Mouse (Mus musculus) liver, embryonic 14.5 days (tissue): ENCODE data around the gene Slc7a5. TPM values are rescaled to one million over a fixed set of nuclear protein-coding genes. Genes with fewer than 3 reads are reported as not detected.

Experiments
- ATAC-seq: fragments of 200-750 bp; cut with Nextera tagmentation; 2 replicates; pipeline ENCODE4 v1.8.0; 2017; ENCODE audit warnings: moderate number of reproducible peaks, mild to moderate bottlenecking, moderate library complexity; ENCODE audit not compliant: insufficient read depth
- DNase-seq, 3 experiments: peaks; one replicate each; pipeline ENCODE4 v3.0.0-alpha.2; 2012 to 2013; ENCODE audit warnings: low read depth in 3 of 3, low spot score in 3 of 3
- H3K27ac ChIP-seq: fragments of 300-500 bp; sonication (generic); 2 replicates; pipeline ENCODE4 v1.5.1; 2014; ENCODE audit warnings: moderate library complexity, mild to moderate bottlenecking, control low read depth, inconsistent platforms
- H3K27me3 ChIP-seq: fragments of 300-500 bp; sonication (generic); 2 replicates; pipeline ENCODE4 v1.6.1; 2014; ENCODE audit warnings: mild to moderate bottlenecking, low read length, moderate library complexity; ENCODE audit not compliant: control insufficient read depth, insufficient read depth
- H3K36me3 ChIP-seq: fragments of 300-500 bp; sonication (generic); replicated peaks from 2 replicates; pipeline ENCODE4 v1.6.1; 2014; ENCODE audit warnings: low read depth; ENCODE audit not compliant: control insufficient read depth, insufficient read depth
- H3K4me1 ChIP-seq, 2 experiments: fragments of 200-500 bp in 1 of 2; fragments of 300-500 bp in 1 of 2; sonication (generic) in 1 of 2; replicated peaks; 2 replicates each; pipeline ENCODE4 v1.6.1; 2012 to 2014; ENCODE audit warnings: antibody characterized with exemption in 1 of 2, inconsistent platforms in 1 of 2, low read length in 1 of 2; ENCODE audit not compliant: control insufficient read depth in 2 of 2, insufficient read depth in 2 of 2
- H3K4me2 ChIP-seq: fragments of 300-500 bp; sonication (generic); 2 replicates; pipeline ENCODE4 v1.6.1; 2014; ENCODE audit warnings: low read depth, mild to moderate bottlenecking, control low read depth, moderate library complexity
- H3K4me3 ChIP-seq, 2 experiments: fragments of 200-500 bp in 1 of 2; fragments of 300-500 bp in 1 of 2; sonication (generic) in 1 of 2; 2 replicates each; pipeline ENCODE4 v1.5.1; 2012 to 2014; ENCODE audit warnings: low read depth in 2 of 2, low read length in 2 of 2, mild to moderate bottlenecking in 2 of 2, control low read depth in 1 of 2, inconsistent platforms in 1 of 2, moderate library complexity in 1 of 2; ENCODE audit not compliant: insufficient read depth in 1 of 2
- H3K9ac ChIP-seq: fragments of 300-500 bp; sonication (generic); replicated peaks from 2 replicates; pipeline ENCODE4 v1.6.1; 2014; ENCODE audit warnings: mild to moderate bottlenecking, control low read depth, moderate library complexity
- H3K9me3 ChIP-seq: fragments of 300-500 bp; sonication (generic); 2 replicates; pipeline ENCODE4 v1.6.1; 2016; ENCODE audit warnings: low read length, mixed read lengths; ENCODE audit not compliant: control insufficient read depth
- CTCF ChIP-seq: IDR thresholded peaks from 2 replicates; pipeline ENCODE4 v1.5.1; 2016; ENCODE audit warnings: antibody characterized with exemption, low read depth, control low read depth
- EP300 ChIP-seq: IDR thresholded peaks from 2 replicates; pipeline ENCODE4 v1.6.1; 2016; ENCODE audit warnings: antibody characterized with exemption, low read depth
- WGBS: fragments of 180-500 bp; shearing (Covaris S2); extraction: QIAGEN DNeasy Blood & Tissue Kit; methylation state at CpG from one replicate; pipeline ENCODE4 v1.1.7; 2014; ENCODE audit not compliant: insufficient replicate concordance; 5-methylcytosine and 5-hydroxymethylcytosine counted together
- polyA plus RNA-seq, 2 experiments: library from polyadenylated mRNA; depleted of rRNA in 1 of 2; stranded (reverse) in 1 of 2; unstranded in 1 of 2; fragments of >200 nt; fragmentation: Nextera tagmentation in 1 of 2; extraction: Ambion mirVana in 1 of 2; gene quantifications; 2 replicates each; pipeline versions ENCODE4 v1.2.1 to v1.2.3; 2012 to 2014

The Slc7a5 gene
- polyA plus RNA-seq, 2 experiments = 36.7 to 40.0 TPM

DNA sequence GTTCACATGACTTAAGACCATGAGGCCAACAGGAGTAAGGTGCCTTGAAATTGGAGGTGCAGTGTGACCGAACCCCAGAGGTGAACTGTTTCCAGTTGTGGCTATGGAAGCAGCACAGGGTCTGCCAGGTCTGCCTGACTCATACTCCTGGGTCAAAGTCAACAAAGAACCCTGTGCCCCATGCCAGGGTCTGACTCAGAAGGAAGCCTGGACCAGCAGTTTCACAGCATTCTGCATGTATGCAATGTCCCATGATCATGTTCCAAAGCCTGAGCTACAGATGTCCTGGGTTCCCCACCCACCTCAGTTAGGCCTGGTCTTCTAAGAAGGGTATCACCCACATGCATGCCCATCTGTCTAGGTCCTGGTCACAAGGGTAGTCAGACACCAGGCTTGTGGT, 18.2 kb downstream of the Slc7a5 start:
- Histone ChIP-seq H3K27ac (no peak overlapping the region), H3K4me1 (no peaks in the 10 kb centered on the region), H3K9me3 (no peaks in the 10 kb centered on the region), H3K36me3 (peaks cover 59% of the 10 kb centered on the region), H3K4me2 (no peak overlapping the region), H3K4me3 (no peak overlapping the region), H3K27me3 (no peaks in the 10 kb centered on the region), H3K9ac (no peak overlapping the region)
- no peak for DNase-seq
- TF ChIP-seq EP300 (no peak), CTCF (no peak)
- ATAC-seq = no peak
- 86% methylated on average over 1 of the region's 1 CpGs for WGBS

DNA sequence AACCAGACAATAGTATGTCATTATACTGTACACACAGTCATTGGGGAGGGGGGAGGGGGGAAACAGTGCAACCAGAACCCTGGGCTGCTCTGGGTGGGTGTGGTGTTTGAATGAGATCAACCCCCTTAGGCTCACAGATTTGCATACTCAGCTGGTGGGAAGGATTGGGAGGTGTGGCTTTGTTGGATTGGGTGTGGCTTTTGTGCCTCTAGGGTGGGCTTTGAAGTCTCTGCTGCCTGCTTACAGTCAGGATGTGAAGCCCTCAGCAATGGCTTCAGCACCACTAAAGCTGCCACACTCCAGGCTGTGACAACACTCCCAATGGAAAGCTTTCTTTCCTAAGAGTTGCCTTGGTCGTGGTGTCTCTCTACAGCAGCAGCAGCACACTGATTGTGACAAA, 19.9 kb downstream of the Slc7a5 start:
- Histone ChIP-seq H3K4me1 (no peaks in the 10 kb centered on the region), H3K27ac (no peak overlapping the region), H3K36me3 (peaks cover 65% of the 10 kb centered on the region), H3K4me2 (no peak overlapping the region), H3K27me3 (no peaks in the 10 kb centered on the region), H3K9me3 (no peaks in the 10 kb centered on the region), H3K9ac (no peak overlapping the region), H3K4me3 (no peak overlapping the region)
- TF ChIP-seq EP300 (no peak), CTCF (no peak)
- 58% methylated on average over 1 of the region's 1 CpGs for WGBS
- ATAC-seq (no peak), DNase-seq (no peak)

DNA sequence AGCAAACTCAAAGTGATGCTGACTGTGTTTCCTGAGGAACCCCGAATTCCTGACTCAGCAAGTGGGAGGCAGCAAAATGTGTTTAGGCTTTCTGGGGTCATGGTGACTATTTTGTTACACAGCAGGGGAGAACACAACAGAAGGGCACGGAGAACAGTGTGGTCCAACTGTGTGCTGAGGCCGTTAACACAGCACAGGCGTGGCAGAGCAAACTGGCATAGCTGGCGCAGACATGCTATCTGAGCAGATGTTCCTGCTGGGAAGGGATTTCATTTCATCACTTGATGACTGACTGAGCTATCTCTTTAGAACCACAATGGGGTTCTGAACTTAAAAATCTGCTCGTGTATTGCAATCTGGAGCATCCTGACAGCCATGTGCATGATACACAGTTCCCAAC, 22.1 kb downstream of the Slc7a5 start:
- no peak overlapping the region for H3K4me2 ChIP-seq
- H3K27me3 ChIP-seq = no peaks in the 10 kb centered on the region
- DNase-seq (no peak), ATAC-seq (no peak)
- H3K4me3 ChIP-seq = no peak overlapping the region
- H3K27ac ChIP-seq = no peak overlapping the region
- TF ChIP-seq CTCF (no peak), EP300 (no peak)
- no peaks in the 10 kb centered on the region for H3K9me3 ChIP-seq
- 86% methylated on average over 6 of the region's 6 CpGs for WGBS
- H3K4me1 ChIP-seq = no peaks in the 10 kb centered on the region
- no peak overlapping the region for H3K9ac ChIP-seq
- H3K36me3 ChIP-seq = peaks cover 80% of the 10 kb centered on the region

DNA sequence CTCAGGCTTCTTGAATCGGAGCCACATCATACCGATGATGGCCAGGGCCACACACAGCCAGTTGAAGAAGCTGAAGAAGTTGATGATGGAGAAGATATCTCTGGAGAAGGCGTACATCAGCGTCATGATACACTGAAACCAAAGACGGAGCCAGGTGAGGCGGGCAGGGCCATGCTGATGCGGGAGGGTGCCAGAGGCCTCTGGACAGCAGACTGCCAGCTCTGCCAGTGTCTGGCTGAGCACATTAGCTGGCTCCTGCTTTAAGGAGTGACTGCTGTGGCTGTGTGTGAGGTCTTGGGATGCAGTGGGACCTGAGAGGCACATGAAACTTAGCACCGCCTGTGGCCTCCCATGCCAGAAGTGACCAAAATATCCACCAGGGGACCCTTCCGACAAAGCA, 22.5 kb downstream of the Slc7a5 start:
- Histone ChIP-seq H3K9ac (no peak overlapping the region), H3K36me3 (peaks cover 80% of the 10 kb centered on the region), H3K4me3 (no peak overlapping the region), H3K4me1 (no peaks in the 10 kb centered on the region), H3K27ac (no peak overlapping the region), H3K27me3 (no peaks in the 10 kb centered on the region), H3K9me3 (no peaks in the 10 kb centered on the region), H3K4me2 (no peak overlapping the region)
- TF ChIP-seq CTCF (no peak), EP300 (no peak)
- no peak for DNase-seq
- ATAC-seq = no peak
- 94% methylated on average over 9 of the region's 9 CpGs for WGBS

DNA sequence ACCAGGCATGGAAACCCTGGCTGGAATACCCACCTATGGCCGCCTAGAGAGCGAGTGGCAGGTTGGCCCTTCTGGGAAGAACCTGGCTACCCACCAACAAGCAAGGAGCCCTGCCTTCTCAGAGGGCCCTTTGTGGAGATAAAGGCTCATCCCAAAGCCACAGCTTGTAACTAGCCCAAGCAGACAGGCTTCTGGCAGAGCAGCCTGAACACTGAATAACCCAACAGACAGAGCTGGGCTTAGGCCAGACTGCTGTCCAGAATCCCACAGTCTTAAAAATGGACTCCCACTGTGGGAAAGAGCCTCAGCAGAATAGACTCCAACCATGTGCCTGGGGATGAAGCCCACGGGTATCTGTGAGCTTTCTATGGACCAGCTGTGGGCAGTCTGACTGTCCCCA, 23.3 kb downstream of the Slc7a5 start:
- H3K4me3 ChIP-seq = no peak overlapping the region
- H3K4me1 ChIP-seq = no peaks in the 10 kb centered on the region

DNA sequence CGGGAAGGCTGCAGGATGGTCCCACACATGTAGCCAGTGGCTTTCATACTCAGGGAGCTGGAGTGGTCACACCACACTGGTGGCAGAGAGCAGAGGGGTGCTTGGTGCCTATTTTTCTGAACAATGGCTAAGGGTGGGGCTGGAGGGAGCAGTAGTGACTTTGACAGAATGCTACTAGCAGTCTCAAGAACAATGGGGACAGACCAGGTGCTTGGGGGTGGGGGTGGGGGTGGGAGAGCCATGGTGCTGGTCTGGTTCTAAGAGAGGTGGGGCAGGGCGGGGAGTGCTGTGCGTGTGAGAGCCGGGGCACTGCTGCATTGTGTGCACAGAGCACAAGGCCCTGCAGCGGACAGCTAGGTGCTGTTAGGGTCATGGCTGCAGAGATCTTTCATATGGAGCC, 25.6 kb downstream of the Slc7a5 start:
- H3K36me3 ChIP-seq = peaks cover 58% of the 10 kb centered on the region

More for the DNA sequence above, 23.3 kb downstream of the Slc7a5 start:
- TF ChIP-seq EP300 = no peak
- no peak for TF ChIP-seq CTCF
- H3K36me3 ChIP-seq = peaks cover 76% of the 10 kb centered on the region
- DNase-seq (no peak), ATAC-seq (no peak)
- no peak overlapping the region for H3K27ac ChIP-seq
- no peak overlapping the region for H3K4me2 ChIP-seq
- no peak overlapping the region for H3K9ac ChIP-seq
- no peaks in the 10 kb centered on the region for H3K9me3 ChIP-seq
- 87% methylated on average over 3 of the region's 3 CpGs for WGBS
- no peaks in the 10 kb centered on the region for H3K27me3 ChIP-seq

More for the DNA sequence above, 25.6 kb downstream of the Slc7a5 start:
- Histone ChIP-seq H3K9ac (no peak overlapping the region), H3K27me3 (no peaks in the 10 kb centered on the region), H3K4me3 (no peak overlapping the region), H3K27ac (no peak overlapping the region), H3K4me1 (0 out of 4 replicates have a peak, but pooled peaks cover 0 to 2% of the 10 kb centered on the region in 2 experiments), H3K9me3 (no peaks in the 10 kb centered on the region), H3K4me2 (no peak overlapping the region)
- DNase-seq (no peak), ATAC-seq (no peak)
- 88% methylated on average over 5 of the region's 5 CpGs for WGBS
- TF ChIP-seq CTCF (no peak), EP300 (no peak)
